Mouse (Mus musculus) heart, embryonic 15.5 days (tissue): ENCODE results near the gene Gm7233. TPM values are rescaled to one million over a fixed set of nuclear protein-coding genes. Genes with fewer than 3 reads are reported as not detected.
"Not testable (repeated sequence)": the region's sequence is repeated elsewhere in the genome, so short reads cannot be mapped to it uniquely, and the experiment has no call there.

Experiments
- ATAC-seq: fragments of 200-750 bp; cut with Nextera tagmentation; replicated peaks from 2 replicates; pipeline ENCODE4 v1.8.0; 2017; ENCODE audit warnings: low read depth, moderate TSS enrichment; ENCODE audit not compliant: insufficient number of reproducible peaks, insufficient read depth, low FRiP score
- H3K27ac ChIP-seq: fragments of 300-500 bp; sonication (generic); 2 replicates; pipeline ENCODE4 v1.5.1; 2015; ENCODE audit warnings: mild to moderate bottlenecking, inconsistent platforms
- H3K27me3 ChIP-seq: fragments of 300-500 bp; sonication (generic); 2 replicates; pipeline ENCODE4 v1.6.1; 2015; ENCODE audit warnings: inconsistent platforms
- H3K36me3 ChIP-seq: fragments of 300-500 bp; sonication (generic); 2 replicates; pipeline ENCODE4 v1.6.1; 2015; ENCODE audit warnings: mild to moderate bottlenecking, inconsistent platforms
- H3K4me1 ChIP-seq: fragments of 300-500 bp; sonication (generic); replicated peaks from 2 replicates; pipeline ENCODE4 v1.6.1; 2015; ENCODE audit warnings: inconsistent platforms
- H3K4me2 ChIP-seq: fragments of 300-500 bp; sonication (generic); 2 replicates; pipeline ENCODE4 v1.6.1; 2015; ENCODE audit warnings: inconsistent platforms, mild to moderate bottlenecking, moderate library complexity
- H3K4me3 ChIP-seq: fragments of 300-500 bp; sonication (generic); 2 replicates; pipeline ENCODE4 v1.5.1; 2015; ENCODE audit warnings: mild to moderate bottlenecking, inconsistent platforms
- H3K9ac ChIP-seq: fragments of 300-500 bp; sonication (generic); 2 replicates; pipeline ENCODE4 v1.6.1; 2015; ENCODE audit warnings: mild to moderate bottlenecking, inconsistent platforms
- H3K9me3 ChIP-seq: fragments of 300-500 bp; sonication (generic); replicated peaks from 2 replicates; pipeline ENCODE4 v1.6.1; 2016; ENCODE audit warnings: inconsistent platforms
- WGBS: fragments of 180-500 bp; shearing (Covaris S2); methylation state at CpG from one replicate; pipeline ENCODE4 v1.1.7; 2015; ENCODE audit warnings: mixed read lengths; 5-methylcytosine and 5-hydroxymethylcytosine counted together
- polyA plus RNA-seq: library from polyadenylated mRNA; unstranded; fragments of >200 nt; fragmentation: Nextera tagmentation; extraction: Ambion mirVana; gene quantifications from 2 replicates; pipeline ENCODE4 v1.2.1, GENCODE M21; 2015

Gene Gm7233
- polyA plus RNA-seq, result not detected in 2 replicates

GRCm38 (mm10) chr14:43179567-43179966, at the start of gene Gm7233:
Gene Gm7233, plus strand, starts transcription at chr14:43179867.
- not testable (repeated sequence) for H3K9me3 ChIP-seq
- 67% methylated on average over 5 of the region's 5 CpGs for WGBS

DNA sequence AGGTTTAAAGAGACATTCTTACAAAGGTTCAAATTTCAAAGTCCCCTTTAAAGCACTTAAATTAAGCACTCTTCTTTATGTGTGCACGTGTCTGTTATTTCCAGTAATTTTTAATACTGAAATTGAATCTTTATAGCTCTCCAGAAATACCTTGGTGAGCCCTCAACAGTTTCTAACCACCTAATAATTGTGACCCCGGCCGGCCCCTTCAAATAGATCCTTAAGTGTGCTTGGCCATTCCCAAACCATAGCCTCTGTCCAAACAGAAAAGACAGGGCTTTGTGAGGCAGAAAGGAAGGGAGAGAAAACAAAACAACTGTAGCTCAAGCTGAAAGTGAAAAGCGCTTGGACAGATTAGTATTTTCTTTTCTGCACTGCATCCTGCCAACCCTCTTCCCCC, 12.5 kb upstream of the Gm7233 start:
- H3K9ac ChIP-seq, H3K36me3 ChIP-seq, H3K4me1 ChIP-seq, H3K9me3 ChIP-seq, H3K4me2 ChIP-seq, H3K27me3 ChIP-seq, H3K27ac ChIP-seq, H3K4me3 ChIP-seq, ATAC-seq: not testable (repeated sequence)
- WGBS, result 55% methylated on average over 4 of the region's 4 CpGs

More at GRCm38 (mm10) chr14:43179567-43179966, at the start of gene Gm7233:
- not testable (repeated sequence) for H3K4me1 ChIP-seq, H3K9ac ChIP-seq, H3K36me3 ChIP-seq, H3K27me3 ChIP-seq, ATAC-seq, H3K4me2 ChIP-seq, H3K27ac ChIP-seq, H3K4me3 ChIP-seq

- no CpG with 5 or more reads among the region's 10 CpGs for WGBS
- not testable (repeated sequence) for H3K27me3 ChIP-seq, H3K4me1 ChIP-seq, ATAC-seq, H3K36me3 ChIP-seq, H3K27ac ChIP-seq, H3K9me3 ChIP-seq, H3K4me3 ChIP-seq, H3K4me2 ChIP-seq, H3K9ac ChIP-seq
These were observed 11.7 kb upstream of the Gm7233 start for GRCm38 (mm10) chr14:43167942-43168341.

DNA sequence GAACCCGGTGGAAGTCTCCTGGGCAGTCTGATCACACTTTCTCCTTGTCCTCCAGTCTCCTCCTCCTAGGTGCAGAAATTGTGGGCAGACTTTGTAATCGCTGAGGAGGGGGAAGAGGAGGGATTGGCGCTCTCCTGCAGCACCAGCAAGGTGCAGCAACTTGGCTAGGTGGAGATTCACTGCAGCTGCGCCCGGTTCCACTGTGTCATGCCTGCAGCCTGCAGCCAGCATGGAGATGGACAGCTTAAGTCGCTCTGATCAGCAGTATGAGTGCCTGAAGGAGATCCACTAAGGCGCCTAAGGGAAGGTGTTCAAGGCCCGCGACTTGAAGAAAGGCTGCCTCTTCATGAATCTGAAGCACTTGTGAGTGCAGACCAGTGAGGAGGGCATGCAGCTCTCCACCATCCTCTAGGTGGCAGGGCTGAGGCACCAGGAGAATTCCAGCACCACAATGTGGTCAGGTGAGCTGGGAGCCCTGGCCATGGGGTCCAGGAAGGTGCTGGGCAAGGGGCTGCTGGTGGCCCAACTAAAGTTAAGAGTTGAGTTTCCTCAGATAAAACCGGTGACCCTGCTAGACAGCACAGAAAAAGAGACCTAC, 11.0 kb upstream of the Gm7233 start:
- not testable (repeated sequence) for H3K4me1 ChIP-seq, H3K27ac ChIP-seq, H3K36me3 ChIP-seq, H3K9me3 ChIP-seq, ATAC-seq, H3K27me3 ChIP-seq, H3K9ac ChIP-seq, H3K4me2 ChIP-seq, H3K4me3 ChIP-seq
- 9% methylated on average over 1 of the region's 10 CpGs for WGBS

DNA sequence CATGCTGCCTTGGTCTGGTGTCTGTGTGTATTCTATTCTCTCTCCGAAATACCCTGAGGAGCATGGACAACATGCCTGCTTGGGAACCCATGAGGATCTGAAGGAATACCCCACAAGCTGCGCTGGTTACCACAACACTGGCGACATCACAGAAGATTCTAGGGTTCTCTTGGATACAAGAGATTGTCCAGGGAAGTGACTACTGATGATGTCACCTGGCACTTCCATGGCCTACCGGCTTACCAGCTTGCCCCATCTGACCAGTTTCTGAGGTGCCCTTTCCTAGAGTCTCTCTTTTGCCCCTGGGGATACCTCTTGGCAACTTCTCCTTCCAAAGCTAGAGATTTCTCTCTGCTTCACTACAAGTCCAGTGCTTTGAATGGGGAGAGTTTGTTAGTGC, 55.5 kb downstream of the Gm7233 start, which contains the start of gene Gm8122:
Gm8122 (minus strand) TSS at position 101 of the 400 bp plus-strand sequence.
- not testable (repeated sequence) for H3K27ac ChIP-seq

More for the DNA sequence above, 55.5 kb downstream of the Gm7233 start, which contains the start of gene Gm8122:
- 87% methylated on average over 4 of the region's 4 CpGs for WGBS
- not testable (repeated sequence) for H3K9me3 ChIP-seq, H3K9ac ChIP-seq, H3K27me3 ChIP-seq, H3K4me1 ChIP-seq, H3K4me2 ChIP-seq, H3K4me3 ChIP-seq, H3K36me3 ChIP-seq, ATAC-seq

Other genes starting within 250 kb of the Gm7233 start
- not detected in 2 replicates for gene Gm8082, start 186.2 kb upstream of the Gm7233 start, polyA plus RNA-seq
- not detected in 2 replicates for gene Gm10376, start 164.2 kb upstream of the Gm7233 start, polyA plus RNA-seq
- not detected in 2 replicates for gene Gm8094, start 103.2 kb upstream of the Gm7233 start, polyA plus RNA-seq
- 0.14 and 0.25 TPM in 2 replicates for gene Gm8104, start 79.3 kb upstream of the Gm7233 start, polyA plus RNA-seq
- gene Gm8122, start 55.4 kb downstream of the Gm7233 start, polyA plus RNA-seq, result not detected in 2 replicates
- gene Gm8126, start 78.8 kb downstream of the Gm7233 start, polyA plus RNA-seq, result not detected in 2 replicates
- gene Gm9732, start 95.2 kb downstream of the Gm7233 start, polyA plus RNA-seq, result not detected in 2 replicates
- gene Gm8127, start 114.0 kb downstream of the Gm7233 start, polyA plus RNA-seq, result not detected in 2 replicates
- gene 1700001F09Rik, start 167.9 kb downstream of the Gm7233 start, polyA plus RNA-seq, result not detected in 2 replicates
- not detected in 2 replicates for gene Gm8138, start 236.5 kb downstream of the Gm7233 start, polyA plus RNA-seq